In the genomic region with DNA sequence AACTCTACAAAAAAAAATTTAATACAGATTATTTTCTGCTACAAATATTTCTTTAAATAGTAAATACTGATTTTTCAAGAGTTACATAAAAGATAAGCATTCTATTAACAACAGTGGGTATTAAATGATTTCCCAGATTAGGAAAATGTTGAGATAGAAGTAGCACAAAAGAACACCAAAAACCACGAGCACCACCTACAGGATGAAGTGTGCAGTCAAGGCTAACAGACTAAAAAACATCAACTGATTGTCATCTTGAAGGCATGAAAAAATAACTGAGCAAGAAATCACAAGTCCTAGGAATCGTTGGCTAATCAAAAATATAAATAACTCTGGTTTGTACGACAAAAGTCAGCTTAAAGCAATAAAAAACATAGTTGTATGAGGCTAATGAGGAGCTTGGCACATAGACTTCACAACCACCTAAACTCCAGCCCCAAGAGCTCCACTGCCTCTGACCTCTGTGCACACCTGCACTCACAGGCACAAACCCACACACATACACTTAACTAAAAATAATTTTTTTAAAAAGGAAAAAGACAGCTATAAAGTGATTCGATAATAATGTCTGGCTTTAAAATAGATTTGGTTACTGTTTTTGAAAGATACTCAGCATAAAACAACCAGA, we compare ENCODE assay signal across 10 mouse cellular contexts. TPM values are rescaled to one million over a fixed set of nuclear protein-coding genes. Genes with fewer than 3 reads are reported as not detected.
DNase-seq lines count a peak whose midpoint lies in the region; ATAC-seq lines count a peak whose summit lies in the region.
"Had no signal": no experiment of that assay in that cellular context is flagged by ENCODE, and none has a peak within 500 bp of the region (broad histone marks: within the 10 kb centered on the region; RNA-seq: fewer than 3 reads in every experiment).

No protein-coding gene starts in this region.

- H3K9ac ChIP-seq in liver, embryonic 12.5 days = no peak overlapping the region
- H3K9ac ChIP-seq: embryonic facial prominence, embryonic 15.5 days; liver, embryonic 13.5 days had no signal

- H3K4me2 ChIP-seq in liver, embryonic 12.5 days = no peak overlapping the region
- H3K4me2 ChIP-seq: embryonic facial prominence, embryonic 15.5 days; liver, embryonic 13.5 days had no signal

- H3K27me3 ChIP-seq in liver, embryonic 12.5 days (replicated peaks) = no peaks in the 10 kb centered on the region
- H3K27me3 ChIP-seq: embryonic facial prominence, embryonic 15.5 days; liver, embryonic 13.5 days had no signal

- peak; percentile 27 for DNase-seq in liver
- peak; percentile 49 for DNase-seq in Muller cell, postnatal 12 days (ENCODE audit: inconsistent ontology term)
- DNase-seq in cerebellum, adult 9-10 months = peak; percentile 71
- peak; percentile 35 to 59 for DNase-seq in frontal cortex, postnatal 36 days (ENCODE audit: low spot score in 2 of 2)
- peak; percentile 59 for DNase-seq in layer of hippocampus, adult 9-10 months (ENCODE audit: low spot score)
- peak; percentile 24 for DNase-seq in mesoderm, embryonic 11.5 days (ENCODE audit: low read depth, low spot score)
- DNase-seq in thymus, postnatal 10 days (ENCODE audit: low spot score in 2 of 2) = peak; percentile 9 to 63
- DNase-seq: liver, embryonic 13.5 days had no signal

- H3K9me3 ChIP-seq in liver, embryonic 12.5 days (replicated peaks) = no peaks in the 10 kb centered on the region
- H3K9me3 ChIP-seq: embryonic facial prominence, embryonic 15.5 days; liver, embryonic 13.5 days had no signal

- WGBS in liver, embryonic 12.5 days (ENCODE audit: insufficient replicate concordance) = 27% methylated on average over 4 of the region's 4 CpGs

- no peak overlapping the region for H3K27ac ChIP-seq in liver, embryonic 12.5 days
- H3K27ac ChIP-seq: embryonic facial prominence, embryonic 15.5 days; liver, embryonic 13.5 days had no signal

- peaks cover 18% of the 10 kb centered on the region for H3K4me1 ChIP-seq in liver, embryonic 12.5 days
- H3K4me1 ChIP-seq: embryonic facial prominence, embryonic 15.5 days had no signal

- H3K36me3 ChIP-seq in liver, embryonic 12.5 days = no peaks in the 10 kb centered on the region
- H3K36me3 ChIP-seq: embryonic facial prominence, embryonic 15.5 days; liver, embryonic 13.5 days had no signal

- ATAC-seq in liver, embryonic 12.5 days = no peak

- H3K4me3 ChIP-seq in liver, embryonic 12.5 days = no peak overlapping the region
- H3K4me3 ChIP-seq: embryonic facial prominence, embryonic 15.5 days; liver, embryonic 13.5 days had no signal

RNA-seq across cellular contexts. Expression of gene Pou2f1, which starts 35.3 kb away (rescaled TPM):
- 4.9 and 5.8 TPM in 2 replicates for polyA plus RNA-seq in liver, embryonic 12.5 days (2016; fragmentation: Nextera tagmentation; extraction: Ambion mirVana)
